Mouse (Mus musculus) adrenal gland, postnatal 10 days (tissue): ENCODE measurements around the gene Serpinb8. TPM values are rescaled to one million over a fixed set of nuclear protein-coding genes. Genes with fewer than 3 reads are reported as not detected.
A peak's percentile ranks its signal among the peaks of the same experiment; 100 is the strongest.

Source experiments
- DNase-seq: peaks from one replicate; pipeline ENCODE4 v3.0.0; 2021; ENCODE audit warnings: mixed read lengths
- long read RNA-seq, 2 experiments: library from polyadenylated mRNA; stranded (forward); transcript quantifications; one replicate each; pipeline ENCODE4 v2.0.0; 2021
- total RNA-seq, 2 experiments: library from RNA; stranded (reverse); gene quantifications; 2 replicates each; pipeline ENCODE4 v1.2.3; 2021

Gene Serpinb8
- 1 to 10 TPM; 3.4 to 4.1 TPM for total RNA-seq
- long read RNA-seq, experiment 1, full-length matches to known transcripts: 2 of 3 reads
- long read RNA-seq, experiment 1, partial matches to known transcripts: 1 of 3 reads
- long read RNA-seq, experiment 1, other reads (novel, unspliced or antisense): 0 of 3 reads
- long read RNA-seq, experiment 2, partial matches to known transcripts: 1 of 2 reads
- long read RNA-seq, experiment 2, other reads (novel, unspliced or antisense): 1 of 2 reads

DNA sequence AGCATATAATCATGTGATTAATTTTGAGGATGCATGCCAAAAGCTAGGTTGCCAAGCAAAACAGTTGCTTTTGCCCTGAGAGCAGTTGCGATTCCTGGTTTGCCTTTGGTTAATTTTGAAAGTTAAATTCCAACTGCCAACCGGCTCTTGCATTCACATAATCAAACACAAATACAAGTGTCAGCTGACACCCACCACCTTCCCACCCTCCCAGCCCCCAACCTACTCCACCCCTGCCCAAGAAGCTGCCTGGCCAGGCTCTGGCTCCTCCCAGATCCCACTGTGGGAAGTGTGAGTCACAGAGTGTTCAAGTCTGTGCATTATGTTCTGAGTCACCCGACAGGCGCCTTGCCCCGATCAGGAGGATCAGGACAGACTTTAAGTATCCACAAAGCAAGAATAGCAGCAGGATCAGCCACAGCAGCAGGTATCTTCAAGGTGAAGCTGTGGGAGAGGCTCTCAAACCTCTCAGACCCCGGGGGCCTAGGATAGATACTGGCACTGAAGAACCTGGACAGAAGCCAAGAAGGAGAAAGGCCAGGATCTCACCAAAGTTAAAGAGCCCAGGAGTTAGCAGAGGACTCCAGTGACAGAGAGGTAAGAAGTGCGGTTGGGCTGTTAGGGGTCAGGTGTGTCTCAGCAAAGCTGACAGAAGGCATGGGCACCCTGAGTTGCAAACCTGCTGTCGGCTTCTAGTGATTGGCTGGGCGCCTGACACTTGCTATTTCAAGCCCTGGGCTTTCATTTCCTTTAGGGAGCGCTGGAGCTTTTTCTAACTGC lies at the start of gene Serpinb8:
Gene Serpinb8 (plus strand): TSS at position 316 of the 780 bp plus-strand sequence.
- peak; percentile 58 for DNase-seq

DNA sequence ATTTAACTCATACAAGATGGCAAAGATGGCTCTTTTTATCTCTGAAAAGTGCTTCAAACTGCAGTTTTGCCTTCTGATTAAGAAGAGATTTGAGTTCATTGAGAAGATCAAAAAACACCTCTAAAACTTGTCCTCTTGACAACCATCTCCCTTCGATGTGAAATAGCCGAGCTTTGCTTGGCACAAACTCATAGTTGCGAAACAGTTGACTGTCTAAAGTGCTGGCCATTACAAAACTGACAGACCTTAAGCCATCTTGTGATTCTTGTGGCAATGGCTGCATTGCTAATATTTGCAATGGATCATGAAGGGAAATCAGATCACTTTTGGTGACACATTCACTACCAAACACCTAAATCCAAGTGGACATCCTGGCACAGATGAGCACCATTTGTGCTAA lies 30.3 kb upstream of the Serpinb8 start:
- DNase-seq: no peak

DNA sequence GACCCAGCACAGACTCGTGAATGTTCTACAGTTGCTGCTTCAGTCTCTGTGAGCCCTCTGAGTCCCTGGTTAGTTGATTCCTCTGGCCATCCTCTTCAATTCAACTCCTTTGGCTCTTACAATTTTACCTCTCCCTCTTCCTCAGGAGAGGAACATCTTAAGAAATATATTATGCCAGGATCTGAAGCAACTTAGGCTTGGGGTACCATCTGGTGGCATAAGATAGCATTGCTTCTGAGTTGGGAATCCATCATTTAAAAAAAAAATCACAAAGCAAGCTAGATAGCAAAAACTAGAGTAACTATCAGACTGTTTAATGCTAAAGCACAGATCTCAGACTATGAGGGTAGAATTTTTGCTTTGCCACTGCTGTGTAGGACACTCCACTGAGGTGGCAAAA lies 27.7 kb upstream of the Serpinb8 start:
- no peak for DNase-seq

DNA sequence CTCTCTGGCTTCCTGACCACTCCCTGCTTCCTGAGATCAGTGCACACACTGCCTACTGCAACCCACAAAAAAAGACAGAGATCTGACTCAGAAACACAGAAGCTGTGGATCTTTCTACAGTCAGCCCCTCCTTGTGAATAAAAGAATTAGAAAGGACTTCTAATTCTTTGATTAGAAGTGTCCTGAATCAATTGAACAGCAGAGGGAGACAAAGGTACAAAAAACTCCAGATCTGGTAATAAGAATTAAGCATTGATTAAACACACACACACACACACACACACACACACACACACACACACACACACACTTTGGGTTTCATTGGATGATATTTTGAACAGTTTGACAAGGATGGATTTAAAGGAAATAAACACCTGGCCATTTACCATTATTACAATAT lies 24.2 kb upstream of the Serpinb8 start:
- DNase-seq: no peak

DNA sequence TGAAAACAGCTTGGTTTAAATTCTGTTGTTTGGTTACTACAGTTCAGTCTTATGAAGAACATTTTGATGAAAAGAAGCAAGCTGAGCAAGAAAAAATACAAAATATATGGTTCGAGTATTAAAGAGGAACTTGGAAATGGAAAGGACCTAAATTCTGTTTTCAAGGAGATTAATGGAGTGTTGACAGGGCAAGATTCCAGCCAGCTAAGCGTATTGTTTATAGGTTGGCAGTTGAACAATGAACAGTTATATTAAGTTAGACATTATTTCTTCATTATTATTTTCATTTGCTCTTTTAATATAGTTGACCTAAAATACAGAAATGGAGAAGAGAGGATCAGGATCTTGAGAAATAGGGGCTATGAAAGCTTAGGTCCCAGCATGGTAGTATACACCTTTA lies 13.7 kb upstream of the Serpinb8 start:
- DNase-seq: no peak

DNA sequence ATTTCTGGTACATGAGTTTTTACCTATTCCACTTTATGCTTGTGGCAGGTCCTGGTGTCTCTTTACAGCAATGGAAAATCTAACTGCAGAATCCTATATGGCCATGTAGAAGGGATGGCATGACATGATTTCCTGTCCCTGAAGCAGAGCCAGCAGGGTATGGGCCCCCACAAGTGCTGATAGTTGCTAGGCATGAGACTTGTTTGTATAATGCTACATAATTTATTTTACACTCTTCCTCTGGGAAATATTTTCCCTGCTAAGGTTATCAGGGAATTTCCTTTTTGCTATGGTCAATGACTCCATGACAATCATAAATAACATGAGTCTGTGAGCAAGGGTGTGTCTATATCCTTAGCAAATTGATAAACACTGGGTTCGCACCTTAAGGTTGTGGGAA lies 12.3 kb upstream of the Serpinb8 start:
- DNase-seq: no peak

DNA sequence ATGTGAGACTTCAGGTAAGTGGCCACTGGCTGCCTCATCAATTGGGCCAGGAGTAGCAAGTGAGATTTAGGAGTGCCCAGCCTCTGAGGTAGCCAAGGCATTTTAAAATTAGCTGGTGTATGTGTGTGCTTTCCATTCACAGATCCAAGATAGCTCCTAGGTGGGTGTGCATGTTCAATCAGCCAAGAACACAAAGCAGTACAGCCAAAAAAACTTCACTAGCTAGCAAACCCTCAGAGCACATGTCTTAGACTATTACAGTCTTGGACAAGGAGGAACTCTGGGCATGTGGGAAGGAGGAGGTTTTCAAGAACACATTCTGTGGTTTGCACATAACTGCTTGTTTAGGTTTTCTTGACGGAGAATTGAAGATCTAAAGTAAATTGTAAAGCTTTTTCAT lies 8.6 kb upstream of the Serpinb8 start:
- no peak for DNase-seq

DNA sequence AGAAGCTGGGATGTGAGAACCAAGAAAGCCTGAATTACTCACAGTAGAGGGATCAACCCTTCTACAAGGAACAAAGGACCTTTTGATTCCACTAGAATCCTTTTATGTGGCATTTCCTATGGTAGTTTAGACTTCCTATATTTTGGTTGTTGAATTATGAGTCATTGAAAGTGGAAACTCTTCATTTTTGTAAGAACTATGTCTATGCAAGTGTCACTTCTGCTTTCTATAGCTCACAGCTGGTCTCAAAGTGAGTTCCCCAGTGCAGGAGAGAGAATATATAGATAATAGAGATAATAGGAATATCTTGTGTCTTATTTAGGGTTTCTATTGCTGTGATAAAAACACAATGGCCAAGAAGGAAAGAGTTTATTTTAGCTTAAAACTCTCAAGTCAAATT lies 6.9 kb upstream of the Serpinb8 start:
- DNase-seq: no peak

DNA sequence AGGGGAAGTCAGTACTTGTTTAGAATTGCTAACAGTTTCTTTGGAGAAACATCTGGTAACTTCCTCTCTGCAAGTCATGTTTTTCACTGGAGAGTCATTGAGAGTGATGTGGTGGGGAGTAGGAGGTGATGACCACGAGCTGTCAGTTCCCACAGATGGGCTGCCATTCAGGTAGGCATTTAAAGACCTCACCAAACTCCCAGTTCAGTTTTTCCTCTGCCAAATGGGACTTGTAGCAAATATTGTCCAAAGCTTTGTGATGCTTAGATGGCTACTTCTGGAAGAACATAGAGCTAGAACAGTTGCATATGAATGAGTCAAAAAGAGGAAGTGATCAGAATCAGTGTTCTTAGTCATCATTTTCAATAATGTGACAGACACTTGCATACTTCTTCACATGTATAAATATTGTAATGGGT lies 5.8 kb upstream of the Serpinb8 start:
- no peak for DNase-seq

DNA sequence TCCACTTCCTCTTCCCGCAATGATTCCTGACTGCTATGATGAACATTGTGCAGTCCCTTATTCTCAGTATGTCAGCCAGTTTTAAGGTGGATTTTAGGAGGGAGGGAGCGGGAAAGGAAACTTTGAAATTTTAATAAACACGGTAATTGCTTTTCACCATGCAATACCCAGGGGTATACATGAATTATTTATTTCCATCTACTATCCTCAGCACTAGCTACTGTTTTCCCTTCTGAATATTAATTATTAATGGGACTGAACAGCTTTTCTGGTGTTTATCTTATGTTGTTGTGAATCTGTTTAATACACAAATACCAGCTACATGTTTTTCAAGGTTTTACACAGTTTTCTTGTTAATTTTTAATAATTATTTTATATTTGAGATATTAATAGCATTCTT lies 4.9 kb upstream of the Serpinb8 start:
- DNase-seq: no peak

DNA sequence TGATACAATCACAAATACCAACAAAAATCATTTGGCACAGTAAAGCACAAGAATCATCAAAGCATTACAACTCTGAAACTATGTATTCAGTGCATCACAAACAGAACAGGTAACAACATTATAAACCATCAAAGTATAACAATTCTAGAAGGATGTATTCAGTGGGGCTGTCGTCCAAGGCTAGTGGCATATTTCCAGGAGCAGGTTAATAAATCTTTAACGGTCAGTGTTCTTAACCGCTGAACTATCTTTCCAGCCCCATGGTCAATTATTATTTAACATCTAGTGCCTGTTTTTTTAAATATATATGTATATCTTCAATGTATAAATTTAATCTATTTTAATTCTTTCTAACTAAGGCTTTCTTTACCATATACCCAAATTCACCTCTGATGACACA lies 3.6 kb upstream of the Serpinb8 start:
- no peak for DNase-seq

DNA sequence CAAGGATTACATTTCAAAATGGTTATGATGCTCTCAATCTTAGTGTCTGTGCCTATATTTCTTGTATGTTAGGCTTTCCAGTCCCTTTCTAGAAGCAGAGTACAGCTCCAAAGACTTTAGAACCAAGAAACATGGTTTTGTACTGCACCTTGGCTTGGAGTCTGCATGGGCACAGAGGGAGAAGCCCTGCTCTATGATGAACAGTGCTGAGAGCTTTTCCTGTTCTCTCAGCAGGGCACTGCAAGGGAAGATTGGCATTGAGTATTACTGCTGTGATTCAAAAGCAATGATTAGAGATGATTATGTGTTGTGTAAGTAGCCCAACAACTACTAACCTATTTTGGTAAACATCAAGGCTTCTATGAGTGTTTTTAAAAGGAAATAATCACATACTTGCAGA lies 1.6 kb upstream of the Serpinb8 start:
- DNase-seq: no peak

DNA sequence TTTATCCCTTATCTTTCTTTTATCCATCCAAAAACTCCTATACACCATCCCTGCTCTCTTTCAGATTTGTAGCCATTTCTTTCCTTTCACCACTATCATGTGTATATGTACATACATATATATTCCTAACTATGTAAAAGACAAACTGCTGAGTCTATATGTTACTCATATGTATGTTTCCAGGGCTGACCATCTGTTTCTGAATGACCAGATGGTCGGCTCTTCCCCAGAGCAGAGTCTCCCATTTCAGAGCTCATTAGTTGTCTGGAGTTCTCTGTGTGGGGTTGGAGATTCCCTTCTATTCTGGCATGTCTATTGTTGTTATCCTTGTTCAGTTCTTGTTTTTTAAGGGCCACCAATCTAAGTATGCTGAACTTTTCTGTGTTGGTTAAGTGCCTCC lies 1.2 kb upstream of the Serpinb8 start:
- DNase-seq: no peak

DNA sequence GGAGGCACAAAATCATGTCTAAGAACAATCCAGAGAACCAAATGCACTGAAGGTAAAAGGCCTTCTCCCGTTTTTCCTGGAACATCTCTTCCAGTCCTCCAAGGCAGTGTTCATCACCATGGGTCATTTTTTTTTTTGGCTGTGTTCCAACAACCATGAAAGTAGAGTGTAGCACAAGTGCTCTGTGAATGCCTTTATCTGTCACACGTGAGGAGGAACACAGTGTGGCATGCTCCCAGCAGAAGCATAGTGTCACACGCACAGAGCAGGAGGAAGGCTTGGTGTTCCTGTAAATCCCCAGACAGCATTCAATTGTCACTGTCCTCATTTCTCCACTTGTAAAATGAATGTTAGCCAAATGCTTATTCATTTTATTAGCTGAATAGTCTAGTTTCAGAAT lies 2.8 kb downstream of the Serpinb8 start:
- no peak for DNase-seq

DNA sequence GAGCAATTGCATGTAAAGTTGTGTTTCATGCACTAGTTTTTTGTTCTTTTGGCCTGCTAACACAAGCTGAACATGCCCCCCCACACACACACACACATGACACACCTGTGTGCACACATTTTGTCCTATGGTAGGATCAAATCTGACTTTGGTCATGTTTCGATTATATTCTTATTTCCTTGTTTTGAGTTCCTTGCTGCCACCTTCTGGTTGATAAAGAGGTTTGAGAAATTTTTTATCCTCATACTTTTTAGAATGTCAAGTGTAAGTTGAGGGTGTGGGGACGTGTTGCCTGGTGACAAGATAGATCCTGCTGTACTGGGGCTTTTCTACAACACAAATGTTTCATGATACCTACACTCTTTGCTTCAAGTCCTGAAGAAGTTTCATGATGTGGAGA lies 3.7 kb downstream of the Serpinb8 start:
- no peak for DNase-seq

DNA sequence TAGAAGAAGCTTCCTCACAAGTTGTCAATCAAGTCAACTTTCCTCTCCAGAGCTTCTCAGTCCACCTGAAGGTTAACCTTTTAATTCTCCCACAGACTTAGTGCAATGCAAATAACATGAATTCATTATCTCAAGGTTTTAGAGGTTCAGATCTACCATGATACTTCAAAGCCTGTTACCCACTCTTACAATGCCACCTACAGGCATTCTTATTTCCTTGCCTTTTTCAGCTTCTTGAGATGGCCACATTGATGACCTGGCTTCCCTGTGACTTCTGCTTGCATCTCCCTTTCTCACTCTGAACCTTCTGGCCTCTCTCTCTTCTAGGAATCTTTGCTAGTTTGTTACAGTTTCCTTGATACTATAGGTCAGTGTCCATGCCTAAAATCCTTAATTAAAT lies 7.1 kb downstream of the Serpinb8 start:
- no peak for DNase-seq

DNA sequence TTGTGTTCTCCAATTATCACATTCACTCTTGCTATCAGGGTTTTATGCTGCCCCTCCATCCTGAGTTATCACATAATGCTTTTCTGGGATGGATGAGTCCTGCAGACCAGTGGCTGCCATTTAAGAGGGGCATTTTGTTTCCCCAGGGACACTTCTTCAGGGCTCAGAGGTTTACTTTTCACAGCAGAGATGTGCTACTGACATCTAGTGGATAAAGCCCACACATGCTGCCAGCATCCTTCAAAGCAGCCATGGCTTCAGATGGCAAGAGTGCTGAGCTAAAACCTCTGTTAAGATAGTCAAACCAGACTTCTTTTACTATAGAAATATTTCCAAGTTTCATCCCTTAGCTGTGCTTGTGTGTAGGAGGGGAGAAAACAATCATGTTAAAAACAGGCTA lies 8.7 kb downstream of the Serpinb8 start:
- DNase-seq: peak; percentile 9

DNA sequence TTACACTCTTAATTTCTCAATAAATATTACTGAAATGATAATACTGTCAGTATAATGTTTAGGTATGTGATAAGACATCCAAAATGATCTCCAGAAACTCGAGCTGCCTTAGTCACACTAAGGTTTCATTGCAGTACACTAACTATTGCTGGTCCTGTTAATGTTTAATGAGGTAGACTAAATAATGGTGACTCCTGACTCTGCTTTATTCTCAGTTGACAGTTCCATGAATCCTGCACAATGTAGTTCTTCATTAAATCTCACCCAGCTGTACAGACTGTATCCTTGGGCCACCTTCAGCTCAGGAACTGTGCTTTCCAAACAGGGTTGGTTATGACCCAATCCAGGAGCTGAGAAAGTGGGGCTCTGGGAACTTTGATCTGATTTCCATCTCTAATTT lies 19.1 kb downstream of the Serpinb8 start:
- DNase-seq: no peak

DNA sequence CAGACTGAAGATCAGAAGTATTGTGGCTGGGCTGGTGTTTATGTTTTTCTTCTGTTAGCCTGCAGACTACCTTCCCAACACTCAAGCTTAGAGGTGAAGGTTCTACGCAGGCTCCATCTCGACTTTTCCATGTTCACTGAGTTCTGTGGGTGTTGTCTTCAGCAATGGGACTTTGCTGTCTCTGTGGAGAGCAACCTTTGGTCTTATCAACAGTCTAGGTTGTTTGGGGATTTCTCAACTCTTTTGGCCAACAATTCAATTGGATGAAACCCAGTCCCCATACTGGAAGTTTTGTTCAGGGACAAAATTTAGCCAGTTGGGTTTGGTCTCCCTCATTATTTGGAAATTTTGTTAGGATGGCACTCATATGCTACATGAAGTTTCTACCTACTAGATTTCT lies 24.3 kb downstream of the Serpinb8 start:
- no peak for DNase-seq

DNA sequence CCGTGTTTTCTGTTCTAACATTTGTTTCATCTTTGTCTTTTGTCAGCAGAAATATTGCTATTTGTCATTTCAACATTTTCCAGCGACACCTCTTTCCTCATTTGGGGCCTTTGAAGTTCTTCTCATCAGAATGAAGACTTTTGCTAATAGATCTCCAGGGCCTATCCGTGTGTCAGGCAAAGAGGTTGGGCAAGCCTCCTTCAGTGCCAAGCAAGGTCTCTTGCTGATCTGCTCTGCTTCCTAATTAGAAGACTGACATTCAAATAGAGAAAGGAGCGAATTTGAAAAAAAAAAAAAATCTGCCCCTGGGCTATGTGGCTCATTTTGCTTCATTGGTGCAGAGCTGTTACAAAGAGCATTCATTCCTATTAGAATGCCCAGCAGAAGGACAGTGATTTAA lies 32.2 kb downstream of the Serpinb8 start:
- DNase-seq: no peak

DNA sequence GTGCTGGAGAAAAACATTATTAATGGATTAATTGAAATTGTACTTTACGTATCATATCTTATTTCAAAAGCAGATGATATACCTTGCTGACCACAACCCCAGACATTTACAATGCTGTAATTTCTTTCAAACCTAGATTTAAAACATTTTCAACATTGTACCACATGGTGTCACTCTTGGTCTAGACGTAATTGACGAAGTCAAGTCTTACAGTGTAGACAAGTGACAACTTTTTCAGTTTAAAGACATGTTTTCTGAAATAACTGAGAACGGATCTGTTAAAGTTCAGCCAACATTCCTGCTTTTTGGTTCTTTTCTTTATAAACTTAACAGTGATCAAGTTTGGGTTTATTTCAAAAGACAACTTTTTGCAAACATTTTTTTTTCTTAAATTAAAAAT lies 46.1 kb downstream of the Serpinb8 start:
- no peak for DNase-seq

DNA sequence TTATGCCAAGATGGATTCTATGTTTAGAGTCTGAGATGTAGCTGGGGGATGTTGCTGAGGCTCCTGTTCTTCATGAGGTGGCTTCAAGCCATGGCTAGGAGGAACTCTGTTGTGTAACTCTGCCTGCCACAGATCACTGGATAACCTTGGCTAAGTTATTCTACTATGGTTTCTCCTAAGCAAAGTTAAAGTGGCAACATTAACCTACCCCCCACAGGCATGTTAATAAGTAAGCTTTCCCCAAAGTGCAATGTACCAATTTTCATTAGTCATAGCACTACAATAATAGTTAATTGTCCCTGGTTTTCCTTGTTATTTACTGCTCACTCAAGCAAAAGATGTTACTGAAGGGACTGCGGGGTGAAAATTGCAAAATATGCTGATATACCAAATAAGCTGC lies 48.2 kb downstream of the Serpinb8 start:
- no peak for DNase-seq

DNA sequence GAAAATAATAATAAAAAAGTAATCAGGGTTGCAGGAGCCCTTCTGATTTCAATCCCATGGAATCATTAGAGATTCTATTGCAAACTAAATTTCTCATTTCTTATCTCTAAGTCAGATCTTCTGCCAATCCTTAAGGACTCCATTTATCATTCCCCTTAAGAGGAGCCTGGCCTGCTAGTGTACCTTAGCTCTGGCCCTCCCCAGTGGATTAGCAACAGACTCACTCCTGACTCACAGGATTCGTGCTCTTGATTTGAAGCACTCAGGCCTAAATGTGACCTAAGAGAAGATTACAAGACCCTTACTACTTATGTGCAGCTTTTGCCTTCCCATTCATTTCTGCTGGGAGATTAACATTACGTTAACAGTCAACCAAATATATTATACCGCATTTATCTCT lies 48.7 kb downstream of the Serpinb8 start:
- DNase-seq: no peak

DNA sequence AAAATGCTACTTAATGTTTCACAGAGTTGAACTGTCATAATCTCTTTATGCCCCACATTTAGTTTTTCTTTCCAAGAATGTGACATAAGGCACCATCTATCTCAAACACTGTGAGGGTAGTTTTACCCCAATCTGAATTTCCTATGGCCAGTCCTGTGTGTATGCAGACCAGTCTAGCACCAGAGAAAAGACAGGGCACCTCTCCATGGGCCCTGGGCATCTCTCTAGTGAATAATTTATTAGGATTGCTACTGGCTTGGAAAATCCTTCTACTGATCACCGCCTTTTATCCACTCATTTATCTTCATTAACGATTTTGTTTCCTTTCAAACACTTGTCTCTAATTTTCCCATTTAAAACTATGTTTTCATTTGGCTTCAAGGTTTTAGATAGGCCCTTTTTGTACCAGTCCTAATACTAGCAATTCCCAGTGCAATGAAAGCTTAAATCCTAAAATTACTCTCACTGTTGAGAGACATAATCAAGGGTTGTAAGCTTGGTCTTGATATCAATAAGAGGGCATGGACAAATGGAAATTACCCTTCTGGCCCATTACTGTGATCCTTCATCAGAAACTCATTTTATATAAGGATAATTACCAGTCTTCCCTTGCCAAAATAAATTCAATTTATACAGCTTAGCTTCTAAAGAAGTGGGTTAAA lies 52.8 kb downstream of the Serpinb8 start:
- DNase-seq: no peak
